Mouse (Mus musculus) MEL (cell line): ENCODE measurements around the gene Ddit4.

Experiments
- CTCF ChIP-seq, 3 experiments: IDR thresholded peaks in 2 of 3; conservative IDR thresholded peaks in 1 of 3; 2 replicates each; pipeline ENCODE4 v1.5.1; 2011 to 2012; ENCODE audit warnings: low read length in 3 of 3, low read depth in 2 of 3, mild to moderate bottlenecking in 2 of 3, improper control_type of control experiment in 1 of 3, inconsistent platforms in 1 of 3, mixed read lengths in 1 of 3, moderate library complexity in 1 of 3; ENCODE audit not compliant: control insufficient read depth in 1 of 3, insufficient read depth in 1 of 3, poor library complexity in 1 of 3, severe bottlenecking in 1 of 3
- EP300 ChIP-seq, 2 experiments: IDR thresholded peaks; 2 replicates each; pipeline ENCODE4 v1.6.1; 2011; ENCODE audit warnings: improper control_type of control experiment in 2 of 2, low read length in 2 of 2, low read depth in 1 of 2, mild to moderate bottlenecking in 1 of 2
- MXI1 ChIP-seq: IDR thresholded peaks from 2 replicates; pipeline ENCODE4 v1.6.1; 2011; ENCODE audit warnings: mild to moderate bottlenecking, low read depth, low read length, improper control_type of control experiment
- MYC ChIP-seq: IDR thresholded peaks from 2 replicates; pipeline ENCODE4 v1.6.1; 2011; ENCODE audit warnings: low read depth, mild to moderate bottlenecking, low read length, improper control_type of control experiment, moderate library complexity
- NELFE ChIP-seq: IDR thresholded peaks from 2 replicates; pipeline ENCODE4 v1.6.1; 2011; ENCODE audit warnings: low read depth, low read length, improper control_type of control experiment
- POLR2A ChIP-seq, 2 experiments: IDR thresholded peaks; 2 replicates each; pipeline ENCODE4 v1.6.1; 2011 to 2012; ENCODE audit warnings: low read length in 2 of 2, mild to moderate bottlenecking in 2 of 2, control low read depth in 1 of 2, improper control_type of control experiment in 1 of 2, low read depth in 1 of 2, moderate library complexity in 1 of 2; ENCODE audit not compliant: control insufficient read depth in 1 of 2, insufficient read depth in 1 of 2, poor library complexity in 1 of 2
- RCOR1 ChIP-seq: IDR thresholded peaks from 2 replicates; pipeline ENCODE4 v1.6.1; 2012; ENCODE audit warnings: low read depth, mild to moderate bottlenecking, inconsistent platforms, low read length, improper control_type of control experiment
- SMC3 ChIP-seq: IDR thresholded peaks from 2 replicates; pipeline ENCODE4 v1.6.1; 2011; ENCODE audit warnings: low read depth, low read length, improper control_type of control experiment
- ZKSCAN1 ChIP-seq: IDR thresholded peaks from 2 replicates; pipeline ENCODE4 v1.6.1; 2012; ENCODE audit warnings: low read depth, mild to moderate bottlenecking, inconsistent platforms, low read length, improper control_type of control experiment, moderate library complexity
- ZMIZ1 ChIP-seq: IDR thresholded peaks from 2 replicates; pipeline ENCODE4 v1.6.1; 2012; ENCODE audit warnings: low read depth, mild to moderate bottlenecking, inconsistent platforms, low read length, improper control_type of control experiment, moderate library complexity

DNA sequence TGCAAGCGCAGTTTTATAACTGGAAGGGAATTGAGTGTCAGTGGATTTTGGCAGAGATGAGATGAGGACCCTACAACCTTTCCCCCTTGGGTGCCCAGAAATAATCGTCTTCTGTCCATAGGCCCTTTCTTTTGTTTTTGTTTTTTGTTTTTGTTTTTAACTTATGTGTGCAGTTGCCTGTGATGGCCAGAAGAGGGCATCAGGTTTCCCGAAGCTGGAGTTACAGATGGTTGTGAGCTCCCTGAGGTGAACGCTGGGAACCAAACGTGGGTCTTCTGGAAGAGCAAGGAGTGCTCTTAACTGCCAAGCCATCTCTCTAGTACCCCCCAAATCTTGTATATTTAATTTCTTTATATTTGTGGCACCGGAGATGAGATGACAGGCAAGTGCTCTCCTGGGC lies 15.1 kb upstream of the Ddit4 start:
- TF ChIP-seq ZKSCAN1: no peak
- TF ChIP-seq CTCF (IDR thresholded peaks at IDR 0.05 in 2 of 3, conservative IDR thresholded peaks at IDR 0.05 in 1 of 3; ENCODE audit: control insufficient read depth in 1 of 3, insufficient read depth in 1 of 3, low read depth in 2 of 3, low read length in 3 of 3, poor library complexity in 1 of 3, severe bottlenecking in 1 of 3): peak; percentile 40 to 62 (median 47)
- TF ChIP-seq EP300 (IDR thresholded peaks at IDR 0.05; ENCODE audit: low read depth in 1 of 2, low read length in 2 of 2): no peak
- TF ChIP-seq MXI1: no peak
- TF ChIP-seq MYC: no peak
- no peak for TF ChIP-seq ZMIZ1
- no peak for TF ChIP-seq NELFE
- TF ChIP-seq POLR2A (IDR thresholded peaks at IDR 0.05; ENCODE audit: control insufficient read depth in 1 of 2, insufficient read depth in 1 of 2, low read depth in 1 of 2, low read length in 2 of 2, poor library complexity in 1 of 2): no peak
- peak; percentile 45 for TF ChIP-seq SMC3
- TF ChIP-seq RCOR1: no peak
